Mouse (Mus musculus): ENCODE results near the gene Alk. TPM values are rescaled to one million over a fixed set of nuclear protein-coding genes. Genes with fewer than 3 reads are reported as not detected.

Gene Alk
- total RNA-seq, 4 experiments from 2014 or later, result 0.05 to 0.09 TPM; not detected in 2

- no peak for DNase-seq
These were observed 204.9 kb downstream of the Alk start for GRCm38 (mm10) chr17:72399331-72400059.

GRCm38 (mm10) chr17:72395956-72396355 is 208.5 kb downstream of the Alk start:
- DNase-seq, result no peak

GRCm38 (mm10) chr17:72368991-72369390 is 235.4 kb downstream of the Alk start:
- DNase-seq, result no peak

- no peak for DNase-seq
These were observed 241.5 kb downstream of the Alk start for GRCm38 (mm10) chr17:72362811-72363496.

- no peak for DNase-seq
These were observed 242.5 kb downstream of the Alk start for GRCm38 (mm10) chr17:72361961-72362360.

- DNase-seq, result no peak
These were observed 247.6 kb downstream of the Alk start for GRCm38 (mm10) chr17:72356759-72357302.

GRCm38 (mm10) chr17:72339437-72339836 is 265.0 kb downstream of the Alk start:
- DNase-seq, result no peak

GRCm38 (mm10) chr17:72332909-72333308 is 271.5 kb downstream of the Alk start:
- no peak for DNase-seq

GRCm38 (mm10) chr17:72325941-72326340 is 278.5 kb downstream of the Alk start:
- DNase-seq, result no peak

GRCm38 (mm10) chr17:72319576-72319975 is 284.9 kb downstream of the Alk start:
- no peak for DNase-seq

- no peak for DNase-seq
These were observed 304.8 kb downstream of the Alk start for GRCm38 (mm10) chr17:72299651-72300050.

GRCm38 (mm10) chr17:72296349-72296748 is 308.1 kb downstream of the Alk start:
- DNase-seq, result no peak

GRCm38 (mm10) chr17:72293267-72293580 is 311.2 kb downstream of the Alk start:
- no peak for DNase-seq

- DNase-seq, result no peak
These were observed 311.8 kb downstream of the Alk start for GRCm38 (mm10) chr17:72292444-72293266.

GRCm38 (mm10) chr17:72285961-72286360 is 318.5 kb downstream of the Alk start:
- no peak for DNase-seq

- no peak for DNase-seq
These were observed 326.1 kb downstream of the Alk start for GRCm38 (mm10) chr17:72278296-72278695.

- no peak for DNase-seq
These were observed 327.6 kb downstream of the Alk start for GRCm38 (mm10) chr17:72276778-72277177.

- DNase-seq, result no peak
These were observed 329.0 kb downstream of the Alk start for GRCm38 (mm10) chr17:72275391-72275904.

GRCm38 (mm10) chr17:72274205-72274604 is 330.2 kb downstream of the Alk start:
- DNase-seq, result no peak

- no peak for DNase-seq
These were observed 332.8 kb downstream of the Alk start for GRCm38 (mm10) chr17:72271640-72272039.

GRCm38 (mm10) chr17:72268529-72268928 is 335.9 kb downstream of the Alk start:
- DNase-seq, result no peak

GRCm38 (mm10) chr17:72265171-72266022 is 339.0 kb downstream of the Alk start:
- no peak for DNase-seq

Measured in adrenal gland, adult 8-10 months (tissue).